Mouse (Mus musculus) induced T-regulatory cell, adult 2 months (primary cell): ENCODE results near the gene Lage3.
"Not testable (repeated sequence)": the region's sequence is repeated elsewhere in the genome, so short reads cannot be mapped to it uniquely, and the experiment has no call there.

ENCODE experiments used
- DNase-seq: peaks from one replicate; pipeline ENCODE4 v3.0.0-alpha.2; 2012; ENCODE audit warnings: low read depth

Gene Lage3

GRCm38 (mm10) chrX:74353467-74353770 lies at the start of gene Lage3:
TSS of gene Lage3 (minus strand) at chrX:74353618.
- DNase-seq, result peak; percentile 88

GRCm38 (mm10) chrX:74400136-74400535 lies 46.7 kb upstream of the Lage3 start:
- no peak for DNase-seq

- DNase-seq, result peak; percentile 91
Observed at GRCm38 (mm10) chrX:74392535-74393443, 39.4 kb upstream of the Lage3 start, which contains the start of the genes Fam3a and Ikbkg. TSS of gene Fam3a (minus strand) at chrX:74393272. TSS of gene Ikbkg (plus strand) at chrX:74393290.

GRCm38 (mm10) chrX:74388153-74388552 lies 34.7 kb upstream of the Lage3 start:
- DNase-seq, result no peak

GRCm38 (mm10) chrX:74384451-74384850 lies 31.0 kb upstream of the Lage3 start:
- no peak for DNase-seq

GRCm38 (mm10) chrX:74372888-74373549 lies 19.6 kb upstream of the Lage3 start, which contains the start of the genes Ubl4a and Slc10a3:
TSS of gene Ubl4a (minus strand) at chrX:74373218.
TSS of gene Slc10a3 (minus strand) at chrX:74373349.
- peak; percentile 92 for DNase-seq

GRCm38 (mm10) chrX:74368209-74368909 lies 14.9 kb upstream of the Lage3 start:
- peak; percentile 78 for DNase-seq

- DNase-seq, result no peak
Observed at GRCm38 (mm10) chrX:74367512-74367911, 14.1 kb upstream of the Lage3 start.

GRCm38 (mm10) chrX:74359171-74359570 lies 5.8 kb upstream of the Lage3 start:
- DNase-seq, result no peak

- not testable (repeated sequence) for DNase-seq
Observed at GRCm38 (mm10) chrX:74357069-74357468, 3.7 kb upstream of the Lage3 start.

GRCm38 (mm10) chrX:74352645-74353466 lies 562 bp downstream of the Lage3 start:
- DNase-seq, result no peak

GRCm38 (mm10) chrX:74330166-74330930 lies 23.1 kb downstream of the Lage3 start:
- no peak for DNase-seq

GRCm38 (mm10) chrX:74329215-74329671 lies 24.2 kb downstream of the Lage3 start:
- DNase-seq, result no peak

GRCm38 (mm10) chrX:74328725-74329161 lies 24.7 kb downstream of the Lage3 start, which contains the start of gene Plxna3:
TSS of gene Plxna3 (plus strand) at chrX:74329066.
- peak; percentile 72 for DNase-seq

- DNase-seq, result peak; percentile 91
Observed at GRCm38 (mm10) chrX:74312540-74313464, 40.6 kb downstream of the Lage3 start, which contains the start of gene Fam50a. TSS of gene Fam50a (plus strand) at chrX:74313033.

- peak; percentile 90 for DNase-seq
Observed at GRCm38 (mm10) chrX:74304867-74305700, 48.3 kb downstream of the Lage3 start, which contains the start of gene Gdi1. TSS of gene Gdi1 (plus strand) at chrX:74304998.
